Mouse (Mus musculus): ENCODE measurements around the gene Ccser2.
"Not testable (repeated sequence)": the region's sequence is repeated elsewhere in the genome, so short reads cannot be mapped to it uniquely, and the experiment has no call there.

The Ccser2 gene

GRCm38 (mm10) chr14:36968628-36969147 is at the start of gene Ccser2:
Ccser2 (minus strand) TSS chr14:36968777.
- peak; percentile 91 for DNase-seq (ENCODE audit: low read depth, low spot score)

- DNase-seq (ENCODE audit: low read depth, low spot score): no peak
These were observed 47.3 kb upstream of the Ccser2 start for GRCm38 (mm10) chr14:37015894-37016293.

- no peak for DNase-seq (ENCODE audit: low read depth, low spot score)
These were observed 45.1 kb upstream of the Ccser2 start for GRCm38 (mm10) chr14:37013644-37014043.

- DNase-seq (ENCODE audit: low read depth, low spot score): no peak
These were observed 41.1 kb upstream of the Ccser2 start for GRCm38 (mm10) chr14:37009686-37010085.

- no peak for DNase-seq (ENCODE audit: low read depth, low spot score)
These were observed 37.9 kb upstream of the Ccser2 start for GRCm38 (mm10) chr14:37006489-37006888.

- no peak for DNase-seq (ENCODE audit: low read depth, low spot score)
These were observed 37.3 kb upstream of the Ccser2 start for GRCm38 (mm10) chr14:37005865-37006264.

- no peak for DNase-seq (ENCODE audit: low read depth, low spot score)
These were observed 35.0 kb upstream of the Ccser2 start for GRCm38 (mm10) chr14:37003431-37004095.

- DNase-seq (ENCODE audit: low read depth, low spot score): no peak
These were observed 34.3 kb upstream of the Ccser2 start for GRCm38 (mm10) chr14:37002852-37003251.

- not testable (repeated sequence) for DNase-seq (ENCODE audit: low read depth, low spot score)
These were observed 32.2 kb upstream of the Ccser2 start for GRCm38 (mm10) chr14:37000780-37001179.

- no peak for DNase-seq (ENCODE audit: low read depth, low spot score)
These were observed 21.2 kb upstream of the Ccser2 start for GRCm38 (mm10) chr14:36989784-36990183.

- DNase-seq (ENCODE audit: low read depth, low spot score): no peak
These were observed 17.1 kb upstream of the Ccser2 start for GRCm38 (mm10) chr14:36985693-36986092.

- DNase-seq (ENCODE audit: low read depth, low spot score): no peak
These were observed 6.4 kb upstream of the Ccser2 start for GRCm38 (mm10) chr14:36975019-36975418.

GRCm38 (mm10) chr14:36971211-36971610 is 2.6 kb upstream of the Ccser2 start:
- DNase-seq (ENCODE audit: low read depth, low spot score): no peak

GRCm38 (mm10) chr14:36969861-36970420 is 1.4 kb upstream of the Ccser2 start:
- DNase-seq (ENCODE audit: low read depth, low spot score): no peak

- DNase-seq (ENCODE audit: low read depth, low spot score): no peak
These were observed 425 bp downstream of the Ccser2 start for GRCm38 (mm10) chr14:36968076-36968627.

GRCm38 (mm10) chr14:36965421-36965820 is 3.2 kb downstream of the Ccser2 start:
- no peak for DNase-seq (ENCODE audit: low read depth, low spot score)

- DNase-seq (ENCODE audit: low read depth, low spot score): no peak
These were observed 6.1 kb downstream of the Ccser2 start for GRCm38 (mm10) chr14:36962477-36962876.

GRCm38 (mm10) chr14:36957719-36958118 is 10.9 kb downstream of the Ccser2 start:
- DNase-seq (ENCODE audit: low read depth, low spot score): no peak

- DNase-seq (ENCODE audit: low read depth, low spot score): no peak
These were observed 11.3 kb downstream of the Ccser2 start for GRCm38 (mm10) chr14:36957261-36957660.

GRCm38 (mm10) chr14:36956717-36957116 is 11.9 kb downstream of the Ccser2 start:
- DNase-seq (ENCODE audit: low read depth, low spot score): no peak

GRCm38 (mm10) chr14:36952687-36953426 is 15.7 kb downstream of the Ccser2 start:
- DNase-seq (ENCODE audit: low read depth, low spot score): no peak

- peak; percentile 47 for DNase-seq (ENCODE audit: low read depth, low spot score)
These were observed 16.4 kb downstream of the Ccser2 start for GRCm38 (mm10) chr14:36952142-36952541.

All from retina, adult 2 months (tissue).